Mouse (Mus musculus): Measurements from ENCODE around the gene Ptpn13. TPM values are rescaled to one million over a fixed set of nuclear protein-coding genes. Genes with fewer than 3 reads are reported as not detected.

Gene Ptpn13
- 15.6 and 18.8 TPM in 2 replicates for polyA plus RNA-seq (2016; fragmentation: Nextera tagmentation; extraction: Ambion mirVana)

DNA sequence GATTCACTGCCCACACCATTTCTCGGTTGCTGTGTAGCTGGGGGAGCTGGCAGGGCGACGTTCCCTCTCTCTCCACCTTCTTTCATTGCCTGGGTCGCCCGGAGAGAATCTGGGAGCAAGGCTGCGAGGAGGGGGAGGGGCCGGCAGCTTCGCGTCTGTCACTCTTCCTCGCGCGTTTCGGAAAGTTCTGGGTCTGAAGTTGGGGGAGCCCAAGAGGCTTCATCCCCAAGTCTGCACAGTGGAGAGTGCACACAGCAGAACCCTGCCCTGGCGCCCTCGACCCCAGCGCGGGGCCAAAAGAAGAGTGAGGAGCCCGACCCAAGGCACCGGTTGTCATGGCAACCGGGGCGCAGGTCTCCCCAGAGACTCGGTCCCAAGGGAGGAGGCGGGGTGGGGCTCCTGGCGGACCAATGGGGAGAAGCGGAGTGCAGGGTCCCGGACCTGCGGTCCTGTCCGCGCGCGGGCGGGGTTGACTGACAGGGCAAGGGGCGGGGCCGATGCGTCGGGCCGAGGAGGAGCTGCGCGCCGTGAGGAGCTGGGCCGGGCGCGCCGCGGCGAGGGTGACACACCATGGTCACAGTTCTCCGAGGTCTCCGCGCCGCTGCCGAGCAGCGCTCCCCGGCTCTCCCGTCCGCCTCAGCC is at the start of gene Ptpn13:
Ptpn13 (plus strand) TSS at position 515 of the 642 bp plus-strand sequence.
- Histone ChIP-seq H3K4me3 (peak within 1 kb of the TSS; percentile 95), H3K4me1 (peaks cover 75% of the 10 kb centered on the region), H3K36me3 (replicated peaks) (peaks cover 3% of the 10 kb centered on the region), H3K27me3 (replicated peaks; ENCODE audit: low read depth, poor library complexity, severe bottlenecking) (peaks cover 17% of the 10 kb centered on the region), H3K9me3 (no peaks in the 10 kb centered on the region), H3K27ac (replicated peaks) (peak within 1 kb of the TSS; percentile 95)
- WGBS = under 1% methylated on average over 55 of the region's 55 CpGs
- DNase-seq (ENCODE audit: low spot score) = peak; percentile 97

DNA sequence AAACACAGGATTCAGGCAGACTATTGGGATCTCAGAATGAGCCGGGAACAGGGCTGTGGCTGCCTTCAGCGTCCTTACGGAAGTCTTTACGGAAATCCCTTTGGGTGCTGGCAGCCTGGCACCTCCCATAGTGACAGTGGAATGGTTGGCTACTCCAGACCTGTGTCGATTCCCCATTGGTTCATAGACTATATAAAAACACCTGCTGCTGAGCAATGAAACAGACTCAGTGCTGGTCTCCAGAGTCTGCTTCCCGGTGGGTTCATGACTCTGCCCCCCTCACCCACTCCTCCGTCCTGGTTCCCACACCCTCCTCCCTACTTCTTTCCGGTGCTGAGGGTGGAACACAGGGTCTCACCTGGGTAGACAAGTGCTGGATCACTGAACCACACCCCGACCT is 49.8 kb upstream of the Ptpn13 start:
- Histone ChIP-seq H3K4me1 (peaks cover 18% of the 10 kb centered on the region), H3K9me3 (no peaks in the 10 kb centered on the region), H3K4me3 (no peak overlapping the region), H3K36me3 (replicated peaks) (no peaks in the 10 kb centered on the region), H3K27ac (replicated peaks) (no peak overlapping the region), H3K27me3 (replicated peaks; ENCODE audit: low read depth, poor library complexity, severe bottlenecking) (no peaks in the 10 kb centered on the region)
- WGBS = 90% methylated on average over 9 of the region's 9 CpGs
- no peak for DNase-seq (ENCODE audit: low spot score)

DNA sequence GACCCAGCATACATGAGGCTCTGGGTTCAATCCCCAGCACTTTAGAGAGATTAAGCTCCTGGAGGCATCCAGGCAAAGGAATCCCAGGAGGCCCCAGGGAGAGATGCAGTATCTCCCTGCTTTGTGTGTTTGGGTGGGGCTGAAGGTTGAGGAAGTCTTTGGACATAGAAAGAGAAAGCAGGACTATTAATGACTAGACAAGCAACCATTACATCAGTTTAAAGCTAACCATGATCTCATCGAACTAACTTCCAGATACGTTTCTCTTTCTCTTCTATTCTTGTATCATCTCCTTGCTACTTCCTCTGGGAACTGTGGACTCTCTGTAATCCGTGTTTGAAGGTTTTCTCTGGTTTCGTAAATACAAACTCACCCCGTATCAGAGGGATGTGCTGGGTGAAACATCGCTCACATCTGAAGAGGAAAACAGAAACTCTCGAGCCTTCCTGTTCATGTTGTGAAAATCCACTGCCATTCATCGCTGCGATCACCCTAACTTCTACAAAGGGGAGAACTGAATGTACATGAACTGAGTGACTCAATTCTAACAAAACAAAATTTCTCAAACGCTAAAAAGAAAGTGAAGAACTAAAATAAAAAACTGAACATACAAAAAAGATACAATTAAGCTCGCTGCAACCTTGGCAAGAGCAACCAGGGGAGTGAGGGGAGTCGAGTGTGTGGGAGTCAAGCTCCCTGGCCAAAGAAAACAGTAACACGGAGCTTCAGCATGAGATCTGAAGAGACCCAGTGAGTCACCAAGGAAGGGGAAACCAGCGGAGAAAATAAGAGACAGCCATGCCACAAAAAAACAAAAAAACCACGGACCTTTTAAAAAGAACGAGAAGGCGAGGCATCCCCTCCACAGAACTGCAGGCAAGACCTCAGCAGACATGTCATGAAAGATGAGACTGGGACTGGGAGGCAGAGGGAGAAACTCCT is 48.4 kb upstream of the Ptpn13 start:
- no peak for DNase-seq (ENCODE audit: low spot score)
- peak overlapping the region; percentile 40; the same call in 1 of the 2 replicates for H3K27ac ChIP-seq (replicated peaks)
- no peaks in the 10 kb centered on the region for H3K27me3 ChIP-seq (replicated peaks; ENCODE audit: low read depth, poor library complexity, severe bottlenecking)
- H3K4me1 ChIP-seq = peaks cover 18% of the 10 kb centered on the region
- no peaks in the 10 kb centered on the region for H3K36me3 ChIP-seq (replicated peaks)
- H3K4me3 ChIP-seq = no peak overlapping the region
- 63% methylated on average over 17 of the region's 17 CpGs for WGBS
- no peaks in the 10 kb centered on the region for H3K9me3 ChIP-seq

GRCm38 (mm10) chr5:103377493-103378130 is 47.4 kb upstream of the Ptpn13 start:
- WGBS = 38% methylated on average over 12 of the region's 12 CpGs

GRCm38 (mm10) chr5:103380785-103381527 is 44.0 kb upstream of the Ptpn13 start:
- H3K36me3 ChIP-seq (replicated peaks) = no peaks in the 10 kb centered on the region
- 73% methylated on average over 11 of the region's 11 CpGs for WGBS
- DNase-seq (ENCODE audit: low spot score) = no peak
- H3K27ac ChIP-seq (replicated peaks) = no peak overlapping the region
- H3K27me3 ChIP-seq (replicated peaks; ENCODE audit: low read depth, poor library complexity, severe bottlenecking) = no peaks in the 10 kb centered on the region
- no peak overlapping the region for H3K4me3 ChIP-seq
- peaks cover 14% of the 10 kb centered on the region for H3K4me1 ChIP-seq
- H3K9me3 ChIP-seq = no peaks in the 10 kb centered on the region

More at GRCm38 (mm10) chr5:103377493-103378130, 47.4 kb upstream of the Ptpn13 start:
- no peaks in the 10 kb centered on the region for H3K36me3 ChIP-seq (replicated peaks)
- H3K4me1 ChIP-seq = peaks cover 18% of the 10 kb centered on the region
- no peaks in the 10 kb centered on the region for H3K9me3 ChIP-seq
- peak; percentile 28 for DNase-seq (ENCODE audit: low spot score)
- no peak overlapping the region for H3K4me3 ChIP-seq
- H3K27ac ChIP-seq (replicated peaks) = peak overlapping the region; percentile 40; the same call in 1 of the 2 replicates
- no peaks in the 10 kb centered on the region for H3K27me3 ChIP-seq (replicated peaks; ENCODE audit: low read depth, poor library complexity, severe bottlenecking)

- Histone ChIP-seq H3K4me3 (no peak overlapping the region), H3K4me1 (peaks cover 8% of the 10 kb centered on the region), H3K36me3 (replicated peaks) (no peaks in the 10 kb centered on the region), H3K27me3 (replicated peaks; ENCODE audit: low read depth, poor library complexity, severe bottlenecking) (no peaks in the 10 kb centered on the region), H3K9me3 (no peaks in the 10 kb centered on the region), H3K27ac (replicated peaks) (no peak overlapping the region)
- WGBS = 86% methylated on average over 4 of the region's 4 CpGs
- DNase-seq (ENCODE audit: low spot score) = no peak
These were observed 42.0 kb upstream of the Ptpn13 start for GRCm38 (mm10) chr5:103382951-103383350.

GRCm38 (mm10) chr5:103384021-103384420 is 41.0 kb upstream of the Ptpn13 start:
- Histone ChIP-seq H3K36me3 (replicated peaks) (no peaks in the 10 kb centered on the region), H3K9me3 (no peaks in the 10 kb centered on the region), H3K27ac (replicated peaks) (no peak overlapping the region), H3K27me3 (replicated peaks; ENCODE audit: low read depth, poor library complexity, severe bottlenecking) (no peaks in the 10 kb centered on the region), H3K4me1 (peaks cover 6% of the 10 kb centered on the region), H3K4me3 (no peak overlapping the region)
- WGBS = 86% methylated on average over 7 of the region's 7 CpGs
- no peak for DNase-seq (ENCODE audit: low spot score)

- Histone ChIP-seq H3K9me3 (no peaks in the 10 kb centered on the region), H3K27me3 (replicated peaks; ENCODE audit: low read depth, poor library complexity, severe bottlenecking) (no peaks in the 10 kb centered on the region), H3K27ac (replicated peaks) (peak overlapping the region; percentile 51; the same call in 1 of the 2 replicates), H3K4me3 (no peak overlapping the region), H3K4me1 (peaks cover 10% of the 10 kb centered on the region), H3K36me3 (replicated peaks) (no peaks in the 10 kb centered on the region)
- no peak for DNase-seq (ENCODE audit: low spot score)
- WGBS = 69% methylated on average over 8 of the region's 8 CpGs
These were observed 37.4 kb upstream of the Ptpn13 start for GRCm38 (mm10) chr5:103387540-103388026.

DNA sequence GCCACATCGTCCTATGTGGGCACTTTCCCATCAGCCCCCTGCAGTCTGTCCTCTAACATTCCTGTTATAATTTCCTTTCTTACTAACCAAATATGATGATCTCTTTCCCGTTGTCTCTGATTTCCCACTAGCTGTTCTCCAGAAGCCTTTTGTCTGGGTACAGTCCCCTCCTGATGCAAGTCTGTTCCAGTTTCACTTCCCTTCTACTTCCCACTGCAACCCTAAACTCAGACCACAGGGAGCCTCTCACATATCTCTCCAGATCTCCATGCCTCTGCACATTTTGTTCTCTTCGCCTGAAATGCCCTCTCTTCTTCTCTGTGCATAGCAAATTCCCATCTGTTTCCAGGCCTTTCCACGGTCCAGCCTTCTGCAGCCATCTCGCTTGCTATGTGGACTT is 35.6 kb upstream of the Ptpn13 start:
- Histone ChIP-seq H3K9me3 (no peaks in the 10 kb centered on the region), H3K36me3 (replicated peaks) (no peaks in the 10 kb centered on the region), H3K27ac (replicated peaks) (no peak overlapping the region), H3K4me1 (peaks cover 25% of the 10 kb centered on the region), H3K27me3 (replicated peaks; ENCODE audit: low read depth, poor library complexity, severe bottlenecking) (no peaks in the 10 kb centered on the region), H3K4me3 (no peak overlapping the region)
- DNase-seq (ENCODE audit: low spot score) = no peak
- 84% methylated on average over 5 of the region's 5 CpGs for WGBS

DNA sequence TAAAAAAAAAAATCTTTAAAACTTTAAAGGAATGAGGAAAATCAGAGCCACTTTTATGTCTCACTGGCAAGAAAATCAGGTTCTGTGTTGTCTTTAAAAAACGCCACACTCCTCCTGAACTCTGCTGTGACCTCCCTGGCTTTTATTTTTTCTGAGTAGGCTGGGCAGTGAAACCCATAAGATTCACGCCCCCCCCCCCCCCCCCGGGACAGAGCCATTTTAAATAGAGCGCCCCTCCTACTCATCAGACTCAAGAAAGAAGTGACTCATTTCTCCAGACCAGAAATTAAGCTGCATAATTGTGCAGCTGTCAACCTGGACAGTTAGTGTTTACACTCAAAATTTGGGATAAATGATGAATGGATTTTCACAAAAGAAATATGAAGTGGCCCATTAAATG is 31.8 kb upstream of the Ptpn13 start:
- Histone ChIP-seq H3K9me3 (no peaks in the 10 kb centered on the region), H3K36me3 (replicated peaks) (no peaks in the 10 kb centered on the region), H3K4me3 (no peak overlapping the region), H3K27ac (replicated peaks) (no peak overlapping the region; the same call in 1 of the 2 replicates), H3K27me3 (replicated peaks; ENCODE audit: low read depth, poor library complexity, severe bottlenecking) (no peaks in the 10 kb centered on the region), H3K4me1 (peaks cover 18% of the 10 kb centered on the region)
- WGBS = 14% methylated on average over 4 of the region's 4 CpGs
- DNase-seq (ENCODE audit: low spot score) = no peak

DNA sequence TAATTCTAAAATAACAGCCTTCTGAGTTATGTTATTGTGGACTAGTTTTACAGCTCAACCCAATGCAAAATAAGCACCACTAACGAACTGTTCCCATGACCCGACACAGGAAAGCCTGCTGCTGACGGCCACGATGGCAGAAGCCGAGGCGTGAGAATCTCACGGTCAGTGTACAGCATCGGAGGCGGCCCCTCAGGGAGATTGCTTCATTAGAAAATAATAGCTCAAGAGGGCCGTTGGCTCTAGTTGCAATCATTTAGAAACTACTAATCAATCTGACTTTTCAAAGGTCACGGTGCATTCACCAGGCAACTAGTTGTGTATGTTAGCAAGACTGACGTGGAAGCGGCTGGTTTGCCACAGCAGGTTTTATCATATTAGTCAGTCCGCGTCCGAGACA is 31.2 kb upstream of the Ptpn13 start:
- H3K27me3 ChIP-seq (replicated peaks; ENCODE audit: low read depth, poor library complexity, severe bottlenecking) = no peaks in the 10 kb centered on the region
- DNase-seq (ENCODE audit: low spot score) = no peak
- no peak overlapping the region; the same call in 1 of the 2 replicates for H3K27ac ChIP-seq (replicated peaks)
- H3K4me1 ChIP-seq = peaks cover 18% of the 10 kb centered on the region
- H3K9me3 ChIP-seq = no peaks in the 10 kb centered on the region
- H3K4me3 ChIP-seq = no peak overlapping the region
- no peaks in the 10 kb centered on the region for H3K36me3 ChIP-seq (replicated peaks)
- 58% methylated on average over 16 of the region's 16 CpGs for WGBS

DNA sequence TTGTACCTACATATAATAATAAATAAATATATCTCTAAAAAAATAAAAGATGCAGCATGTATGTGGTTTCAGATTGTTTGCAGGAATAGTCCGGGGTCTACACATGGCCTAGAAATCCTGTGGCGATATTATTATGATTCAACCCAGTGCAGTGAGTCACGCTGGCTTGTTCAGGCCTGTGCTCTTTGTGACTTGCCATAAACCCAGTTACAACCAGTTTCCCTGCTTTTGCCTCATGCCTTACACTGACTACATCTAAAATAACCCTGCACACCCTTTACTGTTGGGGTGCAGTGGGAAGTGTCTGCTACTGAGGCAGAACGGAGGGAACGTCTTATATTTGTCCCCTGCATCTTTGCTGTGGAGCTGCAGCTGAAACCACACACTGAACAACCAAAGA is 29.3 kb upstream of the Ptpn13 start:
- no peak overlapping the region for H3K27ac ChIP-seq (replicated peaks)
- no peaks in the 10 kb centered on the region for H3K9me3 ChIP-seq
- no peak overlapping the region for H3K4me3 ChIP-seq
- H3K27me3 ChIP-seq (replicated peaks; ENCODE audit: low read depth, poor library complexity, severe bottlenecking) = no peaks in the 10 kb centered on the region
- no peak for DNase-seq (ENCODE audit: low spot score)
- no peaks in the 10 kb centered on the region for H3K36me3 ChIP-seq (replicated peaks)
- WGBS = 92% methylated on average over 5 of the region's 5 CpGs
- H3K4me1 ChIP-seq = peaks cover 18% of the 10 kb centered on the region

Data from embryonic facial prominence, embryonic 10.5 days (tissue).